Mouse (Mus musculus) brain, adult 2 months (tissue): ENCODE measurements around the gene Cabp7.

Experiments used
- DNase-seq: peaks from one replicate; pipeline ENCODE4 v3.0.0; 2011; ENCODE audit warnings: low read depth, low spot score

Gene Cabp7

DNA sequence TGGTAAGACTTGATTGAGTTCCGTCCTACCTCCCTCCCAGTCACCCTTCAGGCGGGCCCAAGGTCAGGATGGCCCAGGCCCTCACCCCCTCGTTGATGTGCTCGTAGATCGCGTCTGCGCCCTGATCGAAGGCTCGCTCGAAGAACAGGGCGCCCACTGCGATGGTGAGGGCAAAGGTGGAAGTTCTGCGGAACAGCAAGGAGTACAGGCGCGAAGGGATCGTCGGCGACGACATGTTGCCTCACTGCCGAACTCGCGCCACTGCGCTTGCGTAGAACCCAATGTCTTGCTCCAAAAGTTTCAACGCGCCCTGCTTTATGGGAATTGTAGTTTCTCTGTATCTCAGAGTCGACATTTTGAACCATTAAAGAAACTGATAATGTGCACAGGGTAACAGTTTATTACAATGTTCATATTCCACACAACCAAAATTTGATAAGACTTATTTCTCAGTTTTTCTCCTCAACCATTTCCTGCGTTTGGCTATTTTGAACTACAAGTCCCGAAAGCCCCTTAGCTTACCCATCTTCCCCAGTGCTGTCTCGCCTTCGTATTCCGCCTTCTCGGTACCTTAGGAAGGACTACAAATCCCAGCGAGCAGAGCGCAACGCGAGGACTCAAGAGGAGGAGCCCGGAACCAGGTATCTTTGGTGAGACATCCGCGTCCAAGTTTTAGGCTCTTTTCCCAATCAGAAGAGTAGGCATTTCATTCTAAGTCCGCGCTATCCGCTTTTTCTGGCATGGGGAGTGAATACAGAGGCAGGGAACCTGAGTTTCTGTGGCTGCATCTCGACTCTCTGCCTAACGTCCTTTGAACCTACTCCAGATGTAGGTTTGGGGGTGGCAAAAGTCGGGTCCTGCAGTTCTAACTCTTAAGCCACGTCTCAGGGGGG is 42.3 kb downstream of the Cabp7 start, which contains the start of the genes Uqcr10 and Zmat5:
Gene Uqcr10, minus strand, starts transcription at position 271 of the 893 bp plus-strand sequence.
Gene Zmat5, plus strand, starts transcription at position 607 of the 893 bp plus-strand sequence.
- DNase-seq, result peak; percentile 99

DNA sequence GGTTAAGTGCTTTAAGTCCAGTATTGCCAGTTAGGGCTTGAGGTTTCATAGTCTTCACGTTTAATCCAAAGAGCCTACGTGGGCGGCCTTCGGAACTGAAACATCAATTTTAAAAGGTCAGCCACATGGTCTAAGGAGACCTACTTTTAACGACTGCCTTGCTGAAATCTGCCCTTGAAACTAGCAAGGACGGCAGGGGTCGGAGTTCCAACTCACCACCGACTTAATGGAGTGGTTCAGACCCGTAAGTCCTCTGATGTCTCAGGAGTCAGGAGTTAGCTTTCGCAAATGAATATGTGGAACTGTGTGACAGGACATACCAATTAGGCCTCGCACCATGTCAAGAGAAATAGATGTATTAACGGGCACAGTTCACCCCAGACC is 42.9 kb downstream of the Cabp7 start:
- DNase-seq, result no peak

DNA sequence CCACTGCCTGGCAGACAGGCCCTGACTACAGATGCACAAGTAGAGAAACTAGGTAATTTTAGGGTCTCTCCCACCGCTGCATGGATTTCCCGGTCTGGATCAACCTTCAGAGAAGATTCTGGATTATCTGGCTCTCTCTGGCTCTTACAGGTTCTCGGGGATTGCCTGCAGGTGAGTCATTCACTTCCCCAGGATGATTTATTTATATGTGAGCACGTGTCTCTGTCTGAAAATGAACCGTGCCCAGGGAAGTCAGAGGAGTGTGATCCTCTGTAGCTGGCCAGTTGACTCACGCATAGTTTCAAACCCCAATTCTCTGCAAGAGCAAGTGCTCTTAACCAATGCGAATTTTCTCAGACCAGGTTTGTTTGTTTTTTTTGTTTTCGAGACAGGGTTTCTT is 45.9 kb downstream of the Cabp7 start:
- DNase-seq, result no peak

DNA sequence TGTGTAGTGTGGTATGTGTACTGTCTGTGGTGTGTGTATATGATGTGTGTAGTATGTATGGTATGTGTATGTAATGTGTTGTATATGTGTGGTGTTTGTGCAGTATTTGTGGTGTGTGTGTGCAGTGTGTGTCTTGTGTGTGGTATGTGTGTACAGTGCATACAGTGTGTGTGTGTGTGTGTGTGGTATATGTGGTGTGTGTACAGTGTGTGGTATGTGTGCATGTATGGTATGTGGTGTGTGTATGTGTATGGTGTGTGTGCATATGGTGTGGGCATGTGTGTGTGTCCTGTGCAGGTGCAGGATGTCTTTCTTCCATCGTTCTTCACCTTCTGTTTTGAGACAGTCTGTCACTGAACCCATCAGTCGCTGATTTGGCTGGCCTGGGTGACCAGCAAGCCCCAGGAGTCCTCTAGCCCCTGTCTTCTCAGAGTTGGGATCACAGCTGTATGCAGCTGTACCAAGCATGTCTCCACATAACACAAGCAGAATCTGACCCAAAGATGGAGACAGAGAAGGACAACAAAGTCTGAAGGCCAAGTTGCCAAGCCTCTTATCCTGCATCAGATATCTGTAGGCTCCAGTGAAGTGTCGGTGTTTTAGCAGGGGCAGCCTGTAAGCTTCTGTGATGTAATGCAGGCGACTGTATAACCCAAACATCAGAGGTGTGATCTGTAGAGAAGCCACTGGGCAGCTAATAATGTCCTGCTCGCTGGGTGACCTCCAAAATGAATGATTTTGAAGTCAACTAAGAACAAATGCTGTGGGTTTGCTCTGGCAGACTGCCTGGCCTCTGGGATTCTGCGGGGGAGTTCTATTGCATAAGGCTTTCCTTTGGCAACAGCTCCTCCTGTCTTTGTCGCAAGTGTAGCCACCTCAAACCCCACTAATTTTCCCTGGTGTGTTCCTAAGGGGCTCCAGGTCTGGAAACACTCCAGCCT is 49.3 kb downstream of the Cabp7 start:
- peak; percentile 86 for DNase-seq

GRCm38 (mm10) chr11:4692162-4692561 is 54.4 kb downstream of the Cabp7 start:
- no peak for DNase-seq

- DNase-seq, result peak; percentile 52
These were observed 55.4 kb downstream of the Cabp7 start for GRCm38 (mm10) chr11:4691213-4691612.

DNA sequence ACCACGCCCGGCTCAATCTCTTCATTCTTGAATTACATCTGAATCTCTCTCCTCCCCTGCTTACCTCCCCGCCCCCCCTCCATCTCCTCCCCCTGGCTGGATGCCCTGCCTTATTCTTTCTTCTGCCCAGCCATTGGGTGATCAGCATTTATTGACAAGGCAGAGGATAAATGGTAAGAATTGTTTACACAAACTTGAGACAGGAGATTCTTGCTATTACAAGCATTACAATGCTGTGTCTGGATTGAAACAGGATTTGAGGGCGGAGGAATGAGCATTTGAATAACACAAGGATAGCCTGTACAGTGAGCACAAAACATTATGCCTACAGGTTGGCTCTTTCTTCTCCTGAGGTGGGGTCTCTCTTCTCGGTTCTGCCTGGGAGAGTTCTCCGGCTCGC is 56.2 kb downstream of the Cabp7 start:
- no peak for DNase-seq

DNA sequence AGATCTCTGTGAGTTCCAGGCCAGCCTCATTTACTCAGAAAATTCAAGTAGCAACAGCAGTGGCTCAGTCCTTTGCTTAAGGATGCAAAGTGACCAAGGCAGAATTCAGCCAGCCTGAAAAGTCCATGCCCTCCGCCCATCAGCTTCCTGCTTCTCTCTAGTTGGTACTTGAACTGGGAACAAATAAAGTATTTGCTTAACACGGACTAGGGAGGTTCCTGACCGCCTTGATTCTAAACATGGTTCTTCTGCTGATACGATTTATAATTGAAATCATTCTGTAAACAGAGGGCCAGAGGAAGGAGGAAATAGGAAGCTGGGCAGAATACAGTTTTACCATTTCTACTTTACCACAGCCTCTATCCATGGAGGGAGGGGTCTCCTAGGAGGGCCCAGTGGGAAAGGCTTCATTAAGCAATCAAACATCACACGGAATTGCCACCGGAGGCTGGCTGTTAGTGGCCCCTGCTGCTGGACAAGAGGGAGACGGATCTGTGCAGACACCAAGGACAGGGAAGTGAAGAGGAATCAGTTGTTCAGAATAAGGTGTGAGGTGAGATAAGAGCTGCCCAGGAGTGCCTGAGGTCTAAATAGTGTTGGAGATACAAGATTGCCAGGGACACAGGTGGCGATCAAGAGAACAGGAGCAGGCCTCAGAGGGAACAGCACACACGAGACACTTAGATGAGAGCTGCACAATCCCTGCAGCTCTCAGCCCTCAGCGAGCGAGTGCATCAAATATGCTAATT is 57.8 kb downstream of the Cabp7 start:
- DNase-seq, result no peak

DNA sequence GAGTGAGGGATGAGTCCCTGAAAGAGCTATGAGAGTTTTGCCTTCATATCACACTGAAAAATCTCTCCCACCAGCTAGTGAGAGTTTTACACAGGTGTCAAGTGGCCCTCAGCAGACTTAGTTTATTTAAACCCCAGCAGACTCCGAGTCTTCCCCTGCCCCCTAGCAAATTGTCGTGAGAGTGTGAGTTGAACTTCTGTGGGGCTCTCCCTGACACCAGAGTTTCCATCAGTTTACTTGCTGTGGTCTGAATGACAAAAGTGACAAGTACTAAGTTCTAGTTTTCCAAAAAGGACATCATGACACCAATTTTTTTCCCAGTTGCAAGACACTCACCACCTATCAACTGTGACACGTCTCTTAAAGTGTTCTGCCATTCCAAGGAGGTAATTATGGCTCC is 58.7 kb downstream of the Cabp7 start:
- DNase-seq, result no peak

DNA sequence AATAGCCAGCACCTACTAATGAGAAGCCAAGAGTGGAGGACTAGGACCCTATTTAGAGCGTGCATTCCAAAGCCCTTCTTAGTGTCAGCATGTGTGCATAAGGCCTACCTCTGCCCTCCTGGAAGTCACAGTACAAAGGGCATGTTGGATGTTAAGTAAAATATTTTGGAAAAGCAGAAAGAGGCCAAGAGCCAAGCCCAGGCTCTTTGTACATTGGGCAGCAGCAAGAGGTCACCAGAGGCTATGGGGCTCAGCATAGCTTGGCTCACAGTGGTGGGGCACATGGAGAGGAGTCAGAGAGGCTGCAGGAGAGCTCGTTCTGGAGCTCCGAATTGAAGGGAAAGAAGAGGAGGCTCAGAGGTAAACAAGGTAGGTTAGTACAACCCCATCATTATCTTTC is 59.6 kb downstream of the Cabp7 start:
- no peak for DNase-seq
